Mouse (Mus musculus) bone marrow macrophage, adult 2 months (primary cell): ENCODE measurements around the gene Kcnk13. TPM values are rescaled to one million over a fixed set of nuclear protein-coding genes. Genes with fewer than 3 reads are reported as not detected.
A peak's percentile ranks its signal among the peaks of the same experiment; 100 is the strongest.

Source experiments
- H3K27ac ChIP-seq: 2 replicates; pipeline ENCODE4 v1.5.1; 2012; ENCODE audit warnings: low read depth, low read length; ENCODE audit not compliant: insufficient read depth
- H3K4me1 ChIP-seq: 2 replicates; pipeline ENCODE4 v1.6.1; 2012; ENCODE audit warnings: low read length; ENCODE audit not compliant: control insufficient read depth, insufficient read depth
- H3K4me3 ChIP-seq: 2 replicates; pipeline ENCODE4 v1.5.1; 2012; ENCODE audit warnings: mild to moderate bottlenecking, low read length, moderate library complexity; ENCODE audit not compliant: insufficient read depth
- CTCF ChIP-seq: IDR thresholded peaks from 2 replicates; pipeline ENCODE4 v1.5.1; 2012; ENCODE audit warnings: low read depth, mild to moderate bottlenecking, low read length, moderate library complexity
- POLR2A ChIP-seq: IDR thresholded peaks from 2 replicates; pipeline ENCODE4 v1.6.1; 2012; ENCODE audit warnings: mild to moderate bottlenecking, low read depth, low read length, borderline replicate concordance
- polyA plus RNA-seq: library from polyadenylated mRNA; stranded (reverse); fragments of >200 nt; gene quantifications from 2 replicates; pipeline ENCODE4 v1.2.4, GENCODE M21; 2012; ENCODE audit not compliant: missing spikeins, insufficient read depth, insufficient read length

Kcnk13 gene
- polyA plus RNA-seq, 1 experiment, result 28.3 TPM

DNA sequence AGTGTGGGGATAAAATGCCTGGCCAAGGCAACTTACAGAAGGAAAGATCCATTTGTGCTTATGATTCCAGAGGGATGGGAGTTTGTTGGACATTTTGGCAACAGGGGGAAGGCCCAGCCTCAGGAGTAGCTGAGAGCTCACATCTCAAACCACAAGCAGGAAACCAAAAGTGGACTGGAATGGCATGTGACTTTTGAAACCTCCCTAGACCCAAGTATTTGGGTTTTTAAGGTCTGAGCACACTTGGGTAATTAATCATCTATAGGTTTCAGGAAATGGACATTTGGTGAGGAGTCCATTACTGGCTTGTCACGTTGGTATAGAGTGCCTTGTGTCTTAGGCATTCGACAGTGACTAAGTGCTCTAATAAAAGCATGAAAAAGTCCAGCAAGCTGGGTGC, 42.4 kb downstream of the Kcnk13 start:
- Histone ChIP-seq H3K4me1 (peaks cover 48% of the 10 kb centered on the region), H3K4me3 (0 out of 2 replicates have a peak overlapping the region, but pooled peaks have one; percentile 14), H3K27ac (peak overlapping the region; percentile 94)
- no peak for TF ChIP-seq POLR2A
- TF ChIP-seq CTCF, result no peak

DNA sequence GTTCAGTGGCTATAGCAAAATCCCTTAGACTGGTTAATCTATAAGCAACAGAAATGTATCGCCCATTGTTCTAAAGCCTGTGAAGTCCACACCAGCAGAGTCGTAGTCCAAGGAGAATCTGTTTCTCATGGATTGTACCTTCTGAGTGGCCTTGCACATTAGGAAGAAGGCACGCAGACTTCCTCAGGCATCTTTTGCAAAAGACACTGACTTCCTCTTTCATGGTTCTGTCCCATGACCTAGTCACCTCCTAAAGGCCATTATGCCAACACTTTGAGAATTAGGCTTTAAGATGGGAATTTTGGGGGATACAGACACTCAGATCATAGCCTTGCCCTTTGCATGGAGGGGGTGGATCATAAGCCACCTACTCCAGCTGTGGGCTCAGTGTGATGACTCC, 48.5 kb downstream of the Kcnk13 start:
- H3K4me3 ChIP-seq, result no peak overlapping the region
- H3K4me1 ChIP-seq, result peaks cover 34% of the 10 kb centered on the region
- peak overlapping the region; percentile 73 for H3K27ac ChIP-seq
- TF ChIP-seq POLR2A (no peak), CTCF (no peak)

- Histone ChIP-seq H3K27ac (no peak overlapping the region), H3K4me3 (no peak overlapping the region), H3K4me1 (peaks cover 25% of the 10 kb centered on the region)
- TF ChIP-seq CTCF (no peak), POLR2A (no peak)
These were observed 50.8 kb downstream of the Kcnk13 start for GRCm38 (mm10) chr12:100015146-100015545.

DNA sequence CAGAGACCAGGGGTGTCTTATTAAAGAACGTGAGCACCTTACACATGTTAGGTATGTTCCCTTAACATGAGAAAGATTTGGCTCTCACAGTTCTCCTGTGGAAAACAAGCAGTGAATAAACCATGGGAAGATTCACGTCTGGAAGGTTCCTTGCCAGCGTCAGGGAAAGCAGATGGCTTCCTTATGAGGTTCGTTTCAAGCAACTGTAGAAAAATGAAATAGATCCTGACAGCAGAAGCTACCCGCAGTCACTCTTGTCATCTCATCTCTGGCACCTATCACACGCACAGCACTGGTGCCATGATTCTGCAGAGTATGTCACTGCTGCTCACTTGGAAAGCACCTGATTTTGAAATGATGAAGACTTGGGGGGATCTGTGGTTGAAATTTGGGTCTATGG, 53.4 kb downstream of the Kcnk13 start:
- TF ChIP-seq CTCF, result no peak
- TF ChIP-seq POLR2A, result no peak
- Histone ChIP-seq H3K4me1 (peaks cover 33% of the 10 kb centered on the region), H3K4me3 (no peak overlapping the region), H3K27ac (no peak overlapping the region)

DNA sequence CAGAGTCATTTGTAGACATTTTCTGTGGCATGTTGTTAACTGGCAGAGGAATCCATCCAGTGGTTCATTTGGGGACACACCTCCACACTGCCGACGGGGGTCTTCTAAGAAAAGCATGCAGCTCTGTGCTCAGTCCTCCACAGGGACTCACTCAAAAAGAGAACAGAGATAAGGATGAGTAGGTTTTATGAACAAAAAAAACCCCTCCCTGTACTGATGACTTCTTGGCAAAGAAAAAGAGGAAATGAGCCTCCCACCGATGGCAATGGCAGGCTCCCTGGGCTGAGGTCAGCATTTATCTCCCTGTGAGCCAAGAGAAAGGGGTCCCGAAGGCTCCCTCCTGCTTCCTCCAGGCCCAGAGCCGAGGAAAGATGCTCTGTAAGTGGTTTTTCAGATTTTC, 58.2 kb downstream of the Kcnk13 start:
- Histone ChIP-seq H3K4me1 (peaks cover 56% of the 10 kb centered on the region), H3K4me3 (no peak overlapping the region), H3K27ac (peak overlapping the region; percentile 68)
- TF ChIP-seq POLR2A (no peak), CTCF (no peak)

DNA sequence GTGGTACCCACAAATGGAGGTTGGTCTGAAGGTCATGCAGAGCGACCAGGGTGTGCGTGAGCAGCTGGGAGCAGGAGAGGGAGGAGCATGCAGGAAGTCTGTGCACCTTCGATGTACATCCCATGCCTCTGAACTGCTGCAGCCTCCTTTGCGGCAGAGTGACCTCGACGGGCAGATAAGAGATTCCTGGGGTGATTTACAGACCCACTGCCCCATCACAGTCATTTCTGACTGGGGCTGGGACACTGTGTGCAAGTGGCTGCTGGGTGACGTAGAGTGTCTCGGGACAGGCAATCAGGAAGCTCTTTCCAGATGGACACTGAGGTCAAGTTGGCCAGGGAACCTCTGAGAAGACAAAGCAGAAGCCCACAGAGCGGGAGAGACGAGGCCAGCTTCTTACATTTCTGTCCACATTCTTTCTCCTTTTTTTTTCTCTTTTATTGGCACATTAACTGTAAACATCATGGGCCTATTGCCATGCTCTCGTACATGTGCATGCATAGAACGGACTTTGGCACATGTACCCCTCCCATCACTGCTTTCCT, 59.6 kb downstream of the Kcnk13 start:
- no peak overlapping the region for H3K27ac ChIP-seq
- H3K4me3 ChIP-seq, result no peak overlapping the region
- H3K4me1 ChIP-seq, result peaks cover 61% of the 10 kb centered on the region
- TF ChIP-seq POLR2A, result no peak

DNA sequence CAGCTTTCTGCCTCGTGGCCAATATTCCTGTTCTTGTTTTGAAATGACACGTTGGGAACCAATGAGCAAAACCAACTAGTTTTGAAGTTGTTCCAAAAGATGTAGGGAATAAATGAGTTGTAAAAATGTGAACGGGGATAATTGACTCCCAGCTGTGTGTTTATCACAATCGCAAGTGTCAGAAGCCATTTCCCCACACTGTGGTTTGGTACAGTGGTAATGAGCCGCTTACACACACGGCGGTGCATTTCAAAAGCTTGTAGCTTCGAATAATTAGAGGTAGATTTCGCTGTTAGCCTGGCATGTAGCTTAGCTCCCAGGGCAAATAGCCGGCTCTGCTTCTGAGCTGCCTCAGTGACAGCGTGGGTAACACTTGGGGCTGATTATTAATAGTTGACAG, 61.4 kb downstream of the Kcnk13 start:
- TF ChIP-seq POLR2A, result no peak
- TF ChIP-seq CTCF, result no peak
- H3K27ac ChIP-seq, result no peak overlapping the region
- H3K4me1 ChIP-seq, result peaks cover 53% of the 10 kb centered on the region
- no peak overlapping the region for H3K4me3 ChIP-seq

GRCm38 (mm10) chr12:100026715-100027245, 62.5 kb downstream of the Kcnk13 start:
- Histone ChIP-seq H3K27ac (peak overlapping the region; percentile 60), H3K4me1 (peaks cover 47% of the 10 kb centered on the region), H3K4me3 (no peak overlapping the region)
- no peak for TF ChIP-seq CTCF
- TF ChIP-seq POLR2A, result no peak

- Histone ChIP-seq H3K27ac (peak overlapping the region; percentile 60), H3K4me3 (no peak overlapping the region), H3K4me1 (peaks cover 42% of the 10 kb centered on the region)
- no peak for TF ChIP-seq POLR2A
- TF ChIP-seq CTCF, result no peak
These were observed 63.0 kb downstream of the Kcnk13 start for GRCm38 (mm10) chr12:100027281-100027680.

- H3K27ac ChIP-seq, result no peak overlapping the region
- H3K4me3 ChIP-seq, result no peak overlapping the region
- TF ChIP-seq CTCF (no peak), POLR2A (no peak)
- H3K4me1 ChIP-seq, result peaks cover 12% of the 10 kb centered on the region
These were observed 67.4 kb downstream of the Kcnk13 start for GRCm38 (mm10) chr12:100031681-100032080.

GRCm38 (mm10) chr12:100032521-100032920, 68.2 kb downstream of the Kcnk13 start:
- H3K4me3 ChIP-seq, result no peak overlapping the region
- TF ChIP-seq CTCF, result no peak
- TF ChIP-seq POLR2A, result no peak

More at GRCm38 (mm10) chr12:100032521-100032920, 68.2 kb downstream of the Kcnk13 start:
- H3K27ac ChIP-seq, result no peak overlapping the region
- peaks cover 4% of the 10 kb centered on the region for H3K4me1 ChIP-seq
